Mouse (Mus musculus): ENCODE data around the gene Dnm3. TPM values are rescaled to one million over a fixed set of nuclear protein-coding genes. Genes with fewer than 3 reads are reported as not detected.
A peak's percentile ranks its signal among the peaks of the same experiment; 100 is the strongest.

Dnm3 gene
- polyA plus RNA-seq, 2 experiments, result 14.7 to 21.9 TPM

- Histone ChIP-seq H3K27me3 (ENCODE audit: control insufficient read depth, insufficient read depth, low read length) (no peaks in the 10 kb centered on the region), H3K4me2 (replicated peaks; ENCODE audit: low read depth, low read length, severe bottlenecking) (no peak overlapping the region), H3K36me3 (ENCODE audit: control insufficient read depth, insufficient read depth, low read length) (no peaks in the 10 kb centered on the region), H3K4me3 (replicated peaks; ENCODE audit: low read length) (no peak overlapping the region), H3K9ac (ENCODE audit: low read depth, low read length, severe bottlenecking) (no peak overlapping the region), H3K9me3 (ENCODE audit: control insufficient read depth, low read length) (no peaks in the 10 kb centered on the region), H3K4me1 (ENCODE audit: control insufficient read depth, insufficient read depth, low read length) (peaks cover 28% of the 10 kb centered on the region), H3K27ac (replicated peaks; ENCODE audit: low read depth, low read length) (peak overlapping the region; percentile 65)
- no peak for TF ChIP-seq POLR2A (IDR thresholded peaks at IDR 0.05; ENCODE audit: borderline replicate concordance, extremely low read depth, insufficient read depth, insufficient read length)
- ATAC-seq (ENCODE audit: low FRiP score, low read depth) (peak; percentile 84), DNase-seq (ENCODE audit: low spot score) (peak; percentile 55)
- 40% methylated on average over 7 of the region's 7 CpGs for WGBS
Measured at GRCm38 (mm10) chr1:162163687-162164484, 313.9 kb downstream of the Dnm3 start.

GRCm38 (mm10) chr1:162162677-162163076 lies 315.2 kb downstream of the Dnm3 start:
- Histone ChIP-seq H3K36me3 (ENCODE audit: control insufficient read depth, insufficient read depth, low read length) (no peaks in the 10 kb centered on the region), H3K27ac (replicated peaks; ENCODE audit: low read depth, low read length) (peak overlapping the region; percentile 65; the same call in 1 of the 2 replicates), H3K9ac (ENCODE audit: low read depth, low read length, severe bottlenecking) (no peak overlapping the region), H3K4me3 (replicated peaks; ENCODE audit: low read length) (no peak overlapping the region), H3K9me3 (ENCODE audit: control insufficient read depth, low read length) (no peaks in the 10 kb centered on the region), H3K27me3 (ENCODE audit: control insufficient read depth, insufficient read depth, low read length) (no peaks in the 10 kb centered on the region), H3K4me1 (ENCODE audit: control insufficient read depth, insufficient read depth, low read length) (peaks cover 32% of the 10 kb centered on the region), H3K4me2 (replicated peaks; ENCODE audit: low read depth, low read length, severe bottlenecking) (no peak overlapping the region)
- no peak for DNase-seq (ENCODE audit: low spot score)
- 61% methylated on average over 7 of the region's 7 CpGs for WGBS
- TF ChIP-seq POLR2A (IDR thresholded peaks at IDR 0.05; ENCODE audit: borderline replicate concordance, extremely low read depth, insufficient read depth, insufficient read length), result no peak
- no peak for ATAC-seq (ENCODE audit: low FRiP score, low read depth)

- H3K4me1 ChIP-seq (ENCODE audit: control insufficient read depth, insufficient read depth, low read length), result peaks cover 36% of the 10 kb centered on the region
- H3K27ac ChIP-seq (replicated peaks; ENCODE audit: low read depth, low read length), result peak overlapping the region; percentile 65; the same call in 1 of the 2 replicates
Measured at GRCm38 (mm10) chr1:162162249-162162648, 315.6 kb downstream of the Dnm3 start.

GRCm38 (mm10) chr1:162160718-162161117 lies 317.1 kb downstream of the Dnm3 start:
- no peak for DNase-seq (ENCODE audit: low spot score)
- Histone ChIP-seq H3K36me3 (ENCODE audit: control insufficient read depth, insufficient read depth, low read length) (no peaks in the 10 kb centered on the region), H3K27ac (replicated peaks; ENCODE audit: low read depth, low read length) (no peak overlapping the region), H3K4me3 (replicated peaks; ENCODE audit: low read length) (no peak overlapping the region), H3K27me3 (ENCODE audit: control insufficient read depth, insufficient read depth, low read length) (no peaks in the 10 kb centered on the region), H3K4me1 (ENCODE audit: control insufficient read depth, insufficient read depth, low read length) (peaks cover 38% of the 10 kb centered on the region), H3K9ac (ENCODE audit: low read depth, low read length, severe bottlenecking) (no peak overlapping the region), H3K9me3 (ENCODE audit: control insufficient read depth, low read length) (no peaks in the 10 kb centered on the region), H3K4me2 (replicated peaks; ENCODE audit: low read depth, low read length, severe bottlenecking) (no peak overlapping the region)
- TF ChIP-seq POLR2A (IDR thresholded peaks at IDR 0.05; ENCODE audit: borderline replicate concordance, extremely low read depth, insufficient read depth, insufficient read length), result no peak
- 57% methylated on average over 1 of the region's 1 CpGs for WGBS
- ATAC-seq (ENCODE audit: low FRiP score, low read depth), result no peak

More at GRCm38 (mm10) chr1:162162249-162162648, 315.6 kb downstream of the Dnm3 start:
- Histone ChIP-seq H3K27me3 (ENCODE audit: control insufficient read depth, insufficient read depth, low read length) (no peaks in the 10 kb centered on the region), H3K4me3 (replicated peaks; ENCODE audit: low read length) (no peak overlapping the region), H3K9ac (ENCODE audit: low read depth, low read length, severe bottlenecking) (no peak overlapping the region), H3K36me3 (ENCODE audit: control insufficient read depth, insufficient read depth, low read length) (no peaks in the 10 kb centered on the region), H3K4me2 (replicated peaks; ENCODE audit: low read depth, low read length, severe bottlenecking) (no peak overlapping the region), H3K9me3 (ENCODE audit: control insufficient read depth, low read length) (no peaks in the 10 kb centered on the region)
- 51% methylated on average over 5 of the region's 5 CpGs for WGBS
- no peak for TF ChIP-seq POLR2A (IDR thresholded peaks at IDR 0.05; ENCODE audit: borderline replicate concordance, extremely low read depth, insufficient read depth, insufficient read length)
- ATAC-seq (ENCODE audit: low FRiP score, low read depth), result no peak
- DNase-seq (ENCODE audit: low spot score), result no peak

GRCm38 (mm10) chr1:162158486-162158885 lies 319.3 kb downstream of the Dnm3 start:
- no peaks in the 10 kb centered on the region for H3K9me3 ChIP-seq (ENCODE audit: control insufficient read depth, low read length)
- no peak overlapping the region for H3K27ac ChIP-seq (replicated peaks; ENCODE audit: low read depth, low read length)
- no peak for TF ChIP-seq POLR2A (IDR thresholded peaks at IDR 0.05; ENCODE audit: borderline replicate concordance, extremely low read depth, insufficient read depth, insufficient read length)
- H3K4me2 ChIP-seq (replicated peaks; ENCODE audit: low read depth, low read length, severe bottlenecking), result no peak overlapping the region
- DNase-seq (ENCODE audit: low spot score) (no peak), ATAC-seq (ENCODE audit: low FRiP score, low read depth) (no peak)
- H3K36me3 ChIP-seq (ENCODE audit: control insufficient read depth, insufficient read depth, low read length), result no peaks in the 10 kb centered on the region
- WGBS, result 77% methylated on average over 2 of the region's 2 CpGs
- H3K27me3 ChIP-seq (ENCODE audit: control insufficient read depth, insufficient read depth, low read length), result no peaks in the 10 kb centered on the region
- no peak overlapping the region for H3K4me3 ChIP-seq (replicated peaks; ENCODE audit: low read length)
- H3K9ac ChIP-seq (ENCODE audit: low read depth, low read length, severe bottlenecking), result no peak overlapping the region
- H3K4me1 ChIP-seq (ENCODE audit: control insufficient read depth, insufficient read depth, low read length), result peaks cover 31% of the 10 kb centered on the region

Measured in limb, embryonic 14.5 days (tissue).